Mouse (Mus musculus) CH12.LX (cell line): Measurements from ENCODE around the gene Klhl23. TPM values are rescaled to one million over a fixed set of nuclear protein-coding genes. Genes with fewer than 3 reads are reported as not detected.

Source experiments
- DNase-seq: peaks from one replicate; pipeline ENCODE4 v3.0.0-alpha.2; 2013; ENCODE audit errors: extremely low read depth
- H3K27ac ChIP-seq: 2 replicates; pipeline ENCODE4 v1.5.1; 2012; ENCODE audit warnings: low read depth, mild to moderate bottlenecking, control low read depth, moderate library complexity; ENCODE audit not compliant: insufficient read depth
- H3K27me3 ChIP-seq: replicated peaks from 2 replicates; pipeline ENCODE3; 2012; ENCODE audit warnings: inconsistent platforms
- H3K36me3 ChIP-seq, 2 experiments: replicated peaks in 1 of 2; 2 replicates each; pipeline versions ENCODE3 to v1.6.1; 2012; ENCODE audit warnings: inconsistent platforms in 1 of 2, low read length in 1 of 2, mild to moderate bottlenecking in 1 of 2, mixed read lengths in 1 of 2, moderate library complexity in 1 of 2; ENCODE audit not compliant: control insufficient read depth in 1 of 2, insufficient read depth in 1 of 2
- H3K4me1 ChIP-seq, 2 experiments: 2 replicates each; pipeline ENCODE4 v1.6.1; 2012; ENCODE audit warnings: inconsistent platforms in 1 of 2, moderate library complexity in 1 of 2; ENCODE audit not compliant: insufficient read depth in 2 of 2, control insufficient read depth in 1 of 2
- H3K4me2 ChIP-seq: 2 replicates; pipeline ENCODE4 v1.6.1; 2012; ENCODE audit warnings: low read depth, mild to moderate bottlenecking, control low read depth; ENCODE audit not compliant: poor library complexity, insufficient read depth, severe bottlenecking
- H3K4me3 ChIP-seq, 3 experiments: fragments of 150-350 bp in 1 of 3; sonication (generic) in 1 of 3; replicated peaks in 1 of 3; 2 replicates each; pipeline versions ENCODE3 to v1.5.1; 2011 to 2012; ENCODE audit warnings: low read depth in 2 of 3, low read length in 2 of 3, mild to moderate bottlenecking in 2 of 3, moderate library complexity in 2 of 3, control low read depth in 1 of 3, improper control_type of control experiment in 1 of 3, inconsistent platforms in 1 of 3, mixed read lengths in 1 of 3; ENCODE audit not compliant: poor library complexity in 1 of 3
- H3K79me2 ChIP-seq: replicated peaks from 2 replicates; pipeline ENCODE4 v1.6.1; 2012; ENCODE audit warnings: mild to moderate bottlenecking, moderate library complexity; ENCODE audit not compliant: control insufficient read depth, poor library complexity, insufficient read depth, severe bottlenecking; ENCODE audit errors: extremely low read depth
- H3K9ac ChIP-seq: 2 replicates; pipeline ENCODE4 v1.6.1; 2012; ENCODE audit warnings: low read depth, mild to moderate bottlenecking, control low read depth, moderate library complexity; ENCODE audit not compliant: insufficient read depth
- H3K9me3 ChIP-seq: replicated peaks from 2 replicates; pipeline ENCODE3; 2012; ENCODE audit warnings: low read length, inconsistent platforms, mixed read lengths
- CHD1 ChIP-seq: IDR thresholded peaks from 2 replicates; pipeline ENCODE4 v1.6.1; 2012; ENCODE audit warnings: low read depth, low read length, improper control_type of control experiment, inconsistent platforms
- CHD2 ChIP-seq: IDR thresholded peaks from 2 replicates; pipeline ENCODE4 v1.6.1; 2011; ENCODE audit warnings: low read length, improper control_type of control experiment
- CTCF ChIP-seq, 2 experiments: IDR thresholded peaks in 1 of 2; conservative IDR thresholded peaks in 1 of 2; 2 replicates each; pipeline ENCODE4 v1.5.1; 2011 to 2012; ENCODE audit warnings: low read depth in 2 of 2, low read length in 2 of 2, improper control_type of control experiment in 1 of 2, inconsistent platforms in 1 of 2, mild to moderate bottlenecking in 1 of 2, moderate library complexity in 1 of 2
- JUND ChIP-seq: conservative IDR thresholded peaks from 2 replicates; pipeline ENCODE4 v1.6.1; 2011; ENCODE audit warnings: low read depth, low read length, improper control_type of control experiment
- MAX ChIP-seq: IDR thresholded peaks from 2 replicates; pipeline ENCODE4 v1.6.1; 2011; ENCODE audit warnings: low read length, improper control_type of control experiment
- MAZ ChIP-seq: IDR thresholded peaks from 2 replicates; pipeline ENCODE4 v1.6.1; 2012; ENCODE audit warnings: low read depth, mild to moderate bottlenecking, inconsistent platforms, low read length, improper control_type of control experiment, moderate library complexity
- MEF2A ChIP-seq: IDR thresholded peaks from 2 replicates; pipeline ENCODE4 v1.6.1; 2014; ENCODE audit warnings: low read depth, mild to moderate bottlenecking, inconsistent platforms, low read length, improper control_type of control experiment, borderline replicate concordance
- MXI1 ChIP-seq: IDR thresholded peaks from 2 replicates; pipeline ENCODE4 v1.6.1; 2011; ENCODE audit warnings: mild to moderate bottlenecking, low read depth, low read length, improper control_type of control experiment
- MYC ChIP-seq: IDR thresholded peaks from 2 replicates; pipeline ENCODE4 v1.6.1; 2011; ENCODE audit warnings: low read depth, mild to moderate bottlenecking, improper control_type of control experiment, low read length
- NELFE ChIP-seq: IDR thresholded peaks from 2 replicates; pipeline ENCODE4 v1.6.1; 2011; ENCODE audit warnings: low read depth, low read length, improper control_type of control experiment
- NRF1 ChIP-seq: IDR thresholded peaks from 2 replicates; pipeline ENCODE4 v1.6.1; 2014; ENCODE audit warnings: low read depth, mild to moderate bottlenecking, inconsistent platforms, low read length, improper control_type of control experiment, moderate library complexity
- POLR2A ChIP-seq: IDR thresholded peaks from 2 replicates; pipeline ENCODE4 v1.6.1; 2011; ENCODE audit warnings: low read depth, mild to moderate bottlenecking, improper control_type of control experiment, low read length
- RCOR1 ChIP-seq: conservative IDR thresholded peaks from 2 replicates; pipeline ENCODE4 v1.6.1; 2012; ENCODE audit warnings: low read depth, mild to moderate bottlenecking, inconsistent platforms, low read length, improper control_type of control experiment
- SIN3A ChIP-seq: IDR thresholded peaks from 2 replicates; pipeline ENCODE4 v1.6.1; 2012; ENCODE audit warnings: low read length, improper control_type of control experiment, inconsistent platforms
- TCF12 ChIP-seq: IDR thresholded peaks from 2 replicates; pipeline ENCODE4 v1.6.1; 2014; ENCODE audit warnings: low read depth, mild to moderate bottlenecking, inconsistent platforms, low read length, improper control_type of control experiment
- USF2 ChIP-seq: conservative IDR thresholded peaks from 2 replicates; pipeline ENCODE4 v1.6.1; 2011; ENCODE audit warnings: low read depth, low read length, improper control_type of control experiment
- ZMIZ1 ChIP-seq: IDR thresholded peaks from 2 replicates; pipeline ENCODE4 v1.6.1; 2012; ENCODE audit warnings: low read depth, mild to moderate bottlenecking, inconsistent platforms, low read length, improper control_type of control experiment
- ZNF384 ChIP-seq: IDR thresholded peaks from 2 replicates; pipeline ENCODE4 v1.6.1; 2012; ENCODE audit warnings: low read depth, low read length, improper control_type of control experiment, inconsistent platforms
- dilution Hi-C: fragments of 300-500 bp; cut with MboI; formaldehyde crosslinking; loops from 2 replicates; pipeline ENCODE4 v1.14.3; 2020; ENCODE audit warnings: low sequenced_read_pairs; ENCODE audit not compliant: extremely low pct_unique_long_range_greater_than_20kb, extremely low pct_ligation_motif_present
- in situ Hi-C: fragments of 300-500 bp; cut with MboI; formaldehyde crosslinking; loops from 3 replicates; pipeline ENCODE4 v1.14.3; 2019; ENCODE audit warnings: low sequenced_read_pairs, low pct_ligation_motif_present, low pct_unique_long_range_greater_than_20kb, mixed read lengths
- polyA plus RNA-seq: library from polyadenylated mRNA; unstranded; fragments of >175 nt; gene quantifications from 2 replicates; pipeline ENCODE4 v1.2.1, GENCODE M21; 2012; ENCODE audit warnings: low read depth; ENCODE audit not compliant: insufficient read length
- total RNA-seq, 2 experiments: library from RNA; depleted of rRNA; stranded (reverse); fragments of 300-350 nt in 1 of 2; fragments of >200 nt in 1 of 2; gene quantifications; 2 replicates each; pipeline ENCODE4 v1.2.3; 2012 to 2014

The Klhl23 gene
- total and polyA plus RNA-seq, 3 experiments: 0.05 to 0.34 (median 0.09) TPM

GRCm38 (mm10) chr2:69861485-69862091, 39.8 kb downstream of the Klhl23 start, which contains the start of gene Ssb (continued):
- peak; percentile 63; the same call in 1 of the 2 replicates for TF ChIP-seq TCF12
- no peak for TF ChIP-seq RCOR1
- peak; percentile 49; the same call in 1 of the 2 replicates for TF ChIP-seq MAZ
- TF ChIP-seq MXI1: peak; percentile 29
- TF ChIP-seq JUND: no peak
- no peak; the same call in 1 of the 2 replicates for TF ChIP-seq MYC
- TF ChIP-seq NRF1: peak; percentile 76
- TF ChIP-seq CHD2: no peak
- no peak for TF ChIP-seq USF2
- peak; percentile 61; the same call in 1 of the 2 replicates for TF ChIP-seq SIN3A
- peak; percentile 72; the same call in 1 of the 2 replicates for TF ChIP-seq ZMIZ1
- 0 out of 2 replicates have a peak, but pooled peaks have one; percentile 35 for TF ChIP-seq MEF2A
- peak; percentile 97 for TF ChIP-seq POLR2A

GRCm38 (mm10) chr2:69862117-69862657, 40.4 kb downstream of the Klhl23 start:
- DNase-seq: peak; percentile 18
- no peaks in the 10 kb centered on the region for H3K27me3 ChIP-seq
- TF ChIP-seq CHD1 (peak; percentile 81; the same call in 1 of the 2 replicates), MAX (no peak), SIN3A (0 out of 2 replicates have a peak, but pooled peaks have one; percentile 52), ZNF384 (peak; percentile 72; the same call in 1 of the 2 replicates)
- peaks cover 36% of the 10 kb centered on the region for H3K79me2 ChIP-seq
- peak overlapping the region; percentile 100 for H3K9ac ChIP-seq
- peaks cover 0 to 23% of the 10 kb centered on the region in 2 experiments; a peak in 3 of 4 replicates for H3K4me1 ChIP-seq
- peak overlapping the region; percentile 80 to 96 (median 92) for H3K4me3 ChIP-seq
- peak overlapping the region; percentile 25 for H3K4me2 ChIP-seq
- H3K36me3 ChIP-seq: peaks cover 5 to 19% of the 10 kb centered on the region in 2 experiments
- H3K9me3 ChIP-seq: no peaks in the 10 kb centered on the region
- H3K27ac ChIP-seq: peak overlapping the region; percentile 81
- in situ Hi-C loops: no loop called here
- dilution Hi-C loops: no loop called here

- H3K4me3 ChIP-seq: peak overlapping the region; percentile 71 to 77 (median 77)
- no peaks in the 10 kb centered on the region for H3K9me3 ChIP-seq
- in situ Hi-C loops: no loop called here
- peaks cover 21% of the 10 kb centered on the region for H3K79me2 ChIP-seq
- no peak for DNase-seq
- 0 out of 2 replicates have a peak, but pooled peaks have one; percentile 50 for TF ChIP-seq MYC
- TF ChIP-seq CTCF (conservative IDR thresholded peaks at IDR 0.05 in 1 of 2, IDR thresholded peaks at IDR 0.05 in 1 of 2; ENCODE audit: low read depth in 2 of 2, low read length in 2 of 2): peak; percentile 33 to 52
- TF ChIP-seq NELFE: no peak
- no peak overlapping the region for H3K27ac ChIP-seq
- H3K4me2 ChIP-seq: peak overlapping the region; percentile 86
- H3K9ac ChIP-seq: peak overlapping the region; percentile 90; the same call in 1 of the 2 replicates
- H3K27me3 ChIP-seq: no peaks in the 10 kb centered on the region
- dilution Hi-C loops: no loop called here
- peaks cover 3 to 21% of the 10 kb centered on the region in 2 experiments for H3K36me3 ChIP-seq
- H3K4me1 ChIP-seq: peaks cover 0 to 12% of the 10 kb centered on the region in 2 experiments; a peak in 2 of 4 replicates
Observed at GRCm38 (mm10) chr2:69883990-69884391, 62.2 kb downstream of the Klhl23 start.
